Mouse (Mus musculus): Measurements from ENCODE around the gene Esrp2.

GRCm38 (mm10) chr8:106106193-106106592 lies 30.6 kb downstream of the Esrp2 start:
- TF ChIP-seq CTCF (IDR thresholded peaks at IDR 0.05; ENCODE audit: low read depth, low read length) (no peak), EP300 (IDR thresholded peaks at IDR 0.05; ENCODE audit: insufficient read depth, low read depth, low read length) (no peak)

All from ES-Bruce4 (cell line).